Mouse (Mus musculus) cortical plate, adult 2 months (tissue): ENCODE results near the gene Mettl21c.

Experiments used
- CTCF ChIP-seq: fragments of 200-500 bp; IDR thresholded peaks from 2 replicates; pipeline ENCODE4 v1.5.1; 2011; ENCODE audit warnings: mild to moderate bottlenecking, control low read depth, low read length; ENCODE audit not compliant: insufficient read depth; ENCODE audit errors: extremely low read depth
- POLR2A ChIP-seq: fragments of 200-500 bp; IDR thresholded peaks from 2 replicates; pipeline ENCODE4 v1.6.1; 2011; ENCODE audit warnings: mild to moderate bottlenecking, low read length, control low read depth; ENCODE audit not compliant: insufficient read depth; ENCODE audit errors: extremely low read depth

- TF ChIP-seq POLR2A, result no peak
- TF ChIP-seq CTCF, result no peak
Measured at GRCm38 (mm10) chr1:43964381-43964780, 55.5 kb downstream of the Mettl21c start.
